Mouse (Mus musculus) megakaryocyte, embryonic 14.5 days (primary cell): ENCODE measurements around the gene Adm. TPM values are rescaled to one million over a fixed set of nuclear protein-coding genes. Genes with fewer than 3 reads are reported as not detected.

Experiments
- H3K27me3 ChIP-seq: replicated peaks from 2 replicates; pipeline ENCODE3; 2012; ENCODE audit warnings: inconsistent platforms
- H3K36me3 ChIP-seq: replicated peaks from 2 replicates; pipeline ENCODE3; 2012; ENCODE audit warnings: low read length, inconsistent platforms, mixed read lengths
- H3K4me1 ChIP-seq: 2 replicates; pipeline ENCODE4 v1.6.1; 2012; ENCODE audit warnings: inconsistent platforms
- H3K4me3 ChIP-seq: replicated peaks from 2 replicates; pipeline ENCODE3; 2012; ENCODE audit warnings: moderate library complexity, mild to moderate bottlenecking, inconsistent platforms
- H3K9me3 ChIP-seq: 2 replicates; pipeline ENCODE4 v1.6.1; 2012; ENCODE audit warnings: inconsistent platforms
- FLI1 ChIP-seq: IDR thresholded peaks from 2 replicates; pipeline ENCODE4 v1.6.1; 2012; ENCODE audit warnings: low read length, inconsistent platforms, mixed read lengths
- GATA1 ChIP-seq: IDR thresholded peaks from 3 replicates; pipeline ENCODE4 v1.6.1; 2012; ENCODE audit warnings: mixed read lengths, low read length, inconsistent platforms, borderline replicate concordance
- polyA plus RNA-seq: library from polyadenylated mRNA; stranded (reverse); fragments of >175 nt; gene quantifications from 2 replicates; pipeline ENCODE4 v1.2.3, GENCODE M21; 2012; ENCODE audit warnings: low replicate concordance; ENCODE audit not compliant: insufficient read depth

Gene Adm
- polyA plus RNA-seq, 1 experiment, result not detected

DNA sequence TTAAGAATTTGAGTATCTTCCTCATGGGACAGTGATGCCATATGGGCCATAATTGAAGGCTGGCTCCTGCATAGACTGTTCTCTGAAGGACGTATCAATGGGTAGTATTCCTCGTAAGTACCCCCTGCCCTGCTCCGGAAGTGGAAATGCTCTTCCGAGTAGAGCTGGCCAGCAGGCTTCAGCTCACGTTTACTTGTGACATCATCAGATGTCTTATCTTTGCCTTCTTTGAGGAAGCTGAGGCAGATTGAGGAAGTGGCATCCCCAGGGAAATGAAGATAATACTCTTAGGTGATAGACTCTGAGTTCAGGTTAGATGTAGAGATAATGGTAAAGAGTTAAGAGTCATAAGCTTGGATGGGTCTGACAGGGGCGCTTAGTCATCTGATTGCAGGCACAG lies 18.4 kb downstream of the Adm start:
- no peaks in the 10 kb centered on the region for H3K36me3 ChIP-seq
- peaks cover 32% of the 10 kb centered on the region for H3K27me3 ChIP-seq
- H3K4me1 ChIP-seq, result peaks cover 3% of the 10 kb centered on the region; the same call in 1 of the 2 replicates
- peaks cover 16% of the 10 kb centered on the region for H3K9me3 ChIP-seq
- TF ChIP-seq GATA1 (no peak), FLI1 (no peak)
- H3K4me3 ChIP-seq, result no peak overlapping the region

DNA sequence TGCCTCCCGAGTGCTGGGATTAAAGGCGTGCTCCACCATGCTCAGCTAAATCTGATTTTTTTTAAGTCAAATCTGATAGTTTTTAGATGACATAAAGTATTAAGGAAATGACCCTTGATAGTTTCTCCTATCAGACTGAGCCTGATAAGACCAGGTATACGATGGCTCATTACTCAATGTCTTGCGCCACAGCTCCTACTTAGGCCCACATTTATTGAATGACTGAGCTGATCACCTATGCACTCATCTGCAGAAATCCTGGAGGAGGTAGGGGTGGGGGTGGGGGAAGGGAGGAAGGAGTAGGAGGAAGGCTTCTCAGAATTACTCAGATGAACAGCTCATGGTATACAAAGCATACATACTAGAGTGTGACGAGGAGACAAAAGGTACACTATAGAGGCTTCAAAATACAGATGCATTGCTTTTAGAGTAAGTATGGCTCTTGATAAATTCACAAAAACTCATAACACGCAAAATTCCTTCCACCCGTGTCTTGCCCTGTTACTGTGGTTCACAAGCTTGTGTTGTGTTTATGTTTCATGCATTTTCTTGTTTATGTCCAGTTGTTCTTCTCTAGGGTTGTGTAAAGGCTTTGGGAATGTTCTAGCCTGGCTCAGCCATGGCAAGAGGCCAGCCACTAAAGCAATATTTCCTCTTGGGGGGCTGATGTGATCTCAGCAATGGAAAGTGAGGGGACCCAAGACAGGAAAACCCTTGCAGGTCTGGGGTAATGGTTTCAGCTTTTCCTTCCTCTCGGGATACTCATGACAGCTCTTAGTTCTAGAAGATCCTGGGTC lies 19.3 kb downstream of the Adm start:
- Histone ChIP-seq H3K27me3 (peaks cover 31% of the 10 kb centered on the region), H3K4me3 (no peak overlapping the region), H3K4me1 (peaks cover 3% of the 10 kb centered on the region; the same call in 1 of the 2 replicates), H3K9me3 (peaks cover 16% of the 10 kb centered on the region), H3K36me3 (no peaks in the 10 kb centered on the region)
- TF ChIP-seq FLI1, result no peak
- TF ChIP-seq GATA1, result no peak

DNA sequence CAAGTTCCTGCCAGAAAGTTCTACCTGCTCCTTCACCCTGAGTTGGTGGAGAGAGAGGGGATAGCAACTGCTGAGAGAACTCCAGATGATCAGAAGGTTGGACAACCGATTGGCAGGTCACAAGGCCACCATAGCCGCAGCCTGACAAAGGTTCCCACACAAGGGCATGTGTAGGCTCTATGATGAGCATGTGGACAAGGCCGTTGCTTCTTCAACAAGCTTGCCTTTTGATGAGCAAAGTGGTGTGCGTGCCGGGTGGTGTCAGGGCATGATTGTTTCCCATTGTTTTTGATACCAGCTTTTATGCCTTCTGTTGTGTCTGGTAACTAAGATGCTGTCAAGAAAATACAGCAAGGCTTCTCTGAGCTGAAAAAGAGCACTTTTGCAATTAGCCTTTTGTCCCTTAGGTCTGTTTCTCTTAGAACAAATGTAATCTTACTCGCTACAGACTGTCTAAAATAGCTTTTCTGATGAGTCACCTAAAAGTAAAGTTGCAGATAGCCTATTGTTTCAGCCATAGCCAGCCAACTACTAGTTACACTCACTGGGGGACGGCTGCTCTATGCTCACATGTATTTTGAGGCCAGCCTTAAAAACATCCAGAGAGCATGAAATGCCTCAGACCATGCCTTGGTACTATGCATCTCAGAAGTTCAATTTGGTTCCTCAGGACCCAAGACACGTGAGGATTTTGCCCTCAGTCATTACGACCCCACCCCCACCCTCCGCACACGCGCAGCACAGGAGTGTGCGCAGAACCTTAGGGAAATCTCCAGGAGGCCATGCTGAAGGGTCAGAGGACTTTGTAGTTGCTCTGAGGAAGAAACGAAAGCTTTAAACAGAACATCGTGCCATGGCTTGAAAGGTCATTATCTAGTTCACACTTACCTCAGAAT lies 20.3 kb downstream of the Adm start:
- Histone ChIP-seq H3K4me1 (peaks cover 3% of the 10 kb centered on the region; the same call in 1 of the 2 replicates), H3K36me3 (no peaks in the 10 kb centered on the region), H3K4me3 (no peak overlapping the region), H3K27me3 (peaks cover 25% of the 10 kb centered on the region), H3K9me3 (peaks cover 16% of the 10 kb centered on the region)
- TF ChIP-seq GATA1 (no peak), FLI1 (no peak)

DNA sequence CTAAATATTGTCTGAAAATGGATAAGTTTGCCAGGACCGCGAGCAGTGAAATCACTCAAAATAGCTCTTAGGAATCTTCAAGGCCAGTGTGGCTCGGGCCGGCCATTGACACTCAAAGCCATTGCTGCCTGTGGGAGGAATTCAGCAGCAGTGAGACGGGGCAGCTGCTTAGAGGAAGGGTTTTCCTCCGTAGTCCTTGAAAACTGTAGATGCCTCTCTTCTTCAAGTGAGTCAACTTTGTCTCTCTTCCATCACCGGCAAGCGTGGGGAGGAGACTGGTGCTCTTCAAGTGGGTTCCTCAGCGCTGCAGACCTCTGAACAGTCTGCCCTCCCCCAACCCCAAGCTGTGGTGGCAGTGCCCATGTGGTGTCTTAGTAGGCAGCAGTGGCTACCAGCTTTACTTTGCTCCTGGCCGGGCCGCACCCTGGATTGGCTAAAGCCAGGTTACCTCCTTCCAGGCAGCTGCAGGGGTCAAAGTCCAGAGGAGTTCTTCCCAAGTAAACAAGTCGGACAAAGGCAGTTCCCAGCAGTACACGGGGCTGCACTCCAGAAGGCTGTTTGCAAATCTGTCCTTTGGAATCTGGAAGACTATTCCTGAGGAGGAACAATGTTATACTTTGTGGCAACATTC lies 21.1 kb downstream of the Adm start:
- Histone ChIP-seq H3K36me3 (no peaks in the 10 kb centered on the region), H3K4me3 (no peak overlapping the region), H3K4me1 (peaks cover 3% of the 10 kb centered on the region; the same call in 1 of the 2 replicates), H3K27me3 (peaks cover 23% of the 10 kb centered on the region), H3K9me3 (peaks cover 18% of the 10 kb centered on the region)
- TF ChIP-seq GATA1 (no peak), FLI1 (no peak)

DNA sequence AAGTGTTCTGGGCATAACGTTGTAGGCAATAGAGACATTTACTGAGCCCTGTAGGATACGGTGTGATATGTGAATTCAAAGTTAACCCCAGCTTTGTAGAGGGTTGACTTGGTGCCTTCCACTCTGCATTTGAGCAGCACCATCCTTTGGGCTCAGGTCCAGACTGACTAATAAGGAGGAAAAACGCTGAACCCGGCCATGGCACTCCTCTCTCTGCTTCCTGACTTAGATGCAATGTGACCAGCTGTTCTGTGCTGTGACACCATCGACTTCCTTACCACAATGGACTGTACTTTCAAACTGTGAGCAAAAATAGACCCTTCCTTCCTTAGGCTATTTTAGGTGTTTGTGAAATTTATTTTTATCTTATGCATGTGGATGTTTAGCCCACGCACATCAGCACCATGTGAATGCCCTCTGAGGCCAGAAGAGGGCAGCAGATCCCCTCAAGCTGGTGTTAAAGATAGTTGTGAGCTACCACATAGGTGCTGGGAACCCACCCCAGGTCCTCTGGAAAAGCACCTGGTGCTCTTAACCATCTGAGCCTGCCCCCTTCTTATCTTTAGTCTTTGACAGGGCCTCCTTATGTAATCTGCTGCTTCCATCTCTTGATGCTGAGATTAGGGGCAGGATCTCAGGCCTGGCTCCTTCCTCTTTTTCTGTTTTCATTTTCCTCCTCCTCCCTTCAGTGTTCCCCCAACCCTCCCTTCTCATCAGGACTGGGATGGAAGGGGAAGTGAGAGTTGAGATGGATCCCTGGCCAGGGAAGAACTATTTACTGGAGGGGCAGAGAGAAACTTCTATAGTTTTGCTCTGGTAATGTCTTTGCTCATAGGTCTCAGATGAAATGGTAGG lies 21.9 kb downstream of the Adm start:
- no peak overlapping the region for H3K4me3 ChIP-seq
- H3K9me3 ChIP-seq, result peaks cover 23% of the 10 kb centered on the region
- TF ChIP-seq GATA1, result no peak
- no peak for TF ChIP-seq FLI1
- peaks cover 20% of the 10 kb centered on the region for H3K27me3 ChIP-seq
- no peaks in the 10 kb centered on the region for H3K36me3 ChIP-seq
- peaks cover 3% of the 10 kb centered on the region; the same call in 1 of the 2 replicates for H3K4me1 ChIP-seq

DNA sequence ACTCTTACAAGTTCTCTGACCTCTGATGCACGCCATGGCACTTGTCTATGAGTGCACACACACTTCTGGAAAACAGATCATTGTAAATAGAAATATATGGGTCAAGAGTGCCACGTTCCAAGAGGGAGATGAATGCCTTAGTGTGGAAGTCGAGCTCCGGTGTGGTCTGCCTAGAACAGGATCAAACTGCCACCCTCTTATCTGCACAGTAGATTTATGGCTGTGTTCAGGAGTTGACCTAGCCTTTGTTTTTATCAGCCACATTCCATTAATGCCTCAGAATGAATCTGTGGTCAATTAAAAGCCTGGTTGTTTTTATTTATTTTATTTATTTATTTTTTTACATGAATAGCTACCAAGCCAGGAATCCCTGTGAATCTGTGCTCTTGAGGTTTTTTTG lies 23.0 kb downstream of the Adm start:
- TF ChIP-seq FLI1, result no peak
- no peak for TF ChIP-seq GATA1
- Histone ChIP-seq H3K4me1 (peaks cover 3% of the 10 kb centered on the region; the same call in 1 of the 2 replicates), H3K9me3 (peaks cover 26% of the 10 kb centered on the region), H3K27me3 (peaks cover 18% of the 10 kb centered on the region), H3K36me3 (no peaks in the 10 kb centered on the region), H3K4me3 (no peak overlapping the region)

DNA sequence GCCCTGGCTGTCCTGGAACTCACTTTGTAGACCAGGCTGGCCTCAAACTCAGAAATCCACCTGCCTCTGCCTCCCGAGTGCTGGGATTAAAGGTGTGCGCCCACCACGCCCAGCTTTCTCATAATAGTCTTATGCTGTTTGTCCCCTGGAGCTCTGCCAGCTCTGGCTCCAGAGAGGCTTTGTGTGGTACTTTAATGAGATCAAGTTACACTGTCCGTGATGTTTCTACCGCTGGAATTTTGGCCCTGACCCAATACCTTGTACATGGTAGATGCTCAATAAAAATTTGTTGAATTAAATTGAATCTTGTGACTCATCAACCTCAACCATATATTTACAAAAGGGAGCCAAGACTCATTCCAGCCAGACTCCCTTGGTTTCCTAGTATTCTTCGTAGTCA lies 23.6 kb downstream of the Adm start:
- no peak overlapping the region for H3K4me3 ChIP-seq
- H3K27me3 ChIP-seq, result peaks cover 16% of the 10 kb centered on the region
- no peak for TF ChIP-seq FLI1
- TF ChIP-seq GATA1, result no peak
- peaks cover 7% of the 10 kb centered on the region; the same call in 1 of the 2 replicates for H3K4me1 ChIP-seq
- no peaks in the 10 kb centered on the region for H3K36me3 ChIP-seq
- peaks cover 26% of the 10 kb centered on the region for H3K9me3 ChIP-seq

DNA sequence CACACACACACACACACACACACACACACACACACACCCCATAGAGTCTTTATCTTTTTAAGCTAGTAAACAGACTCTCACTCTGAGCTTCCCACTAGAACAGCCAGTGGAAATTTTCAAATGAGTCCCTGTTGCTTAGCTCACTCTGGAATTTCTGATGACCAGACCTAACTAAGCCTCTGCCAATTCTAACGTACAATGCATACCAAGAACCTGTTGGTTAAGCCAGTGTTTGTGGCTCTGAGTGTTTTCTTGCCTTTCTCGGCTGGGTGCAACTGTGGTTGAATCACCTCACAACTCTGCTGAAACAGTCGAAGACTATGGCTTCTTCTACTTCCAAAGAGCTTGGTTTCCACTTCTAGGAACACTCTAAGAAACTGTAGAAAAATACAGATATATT lies 27.8 kb downstream of the Adm start:
- Histone ChIP-seq H3K36me3 (no peaks in the 10 kb centered on the region), H3K4me3 (no peak overlapping the region), H3K4me1 (peaks cover 5% of the 10 kb centered on the region; the same call in 1 of the 2 replicates), H3K27me3 (peaks cover 11% of the 10 kb centered on the region), H3K9me3 (peaks cover 9% of the 10 kb centered on the region)
- TF ChIP-seq FLI1 (no peak), GATA1 (no peak)

DNA sequence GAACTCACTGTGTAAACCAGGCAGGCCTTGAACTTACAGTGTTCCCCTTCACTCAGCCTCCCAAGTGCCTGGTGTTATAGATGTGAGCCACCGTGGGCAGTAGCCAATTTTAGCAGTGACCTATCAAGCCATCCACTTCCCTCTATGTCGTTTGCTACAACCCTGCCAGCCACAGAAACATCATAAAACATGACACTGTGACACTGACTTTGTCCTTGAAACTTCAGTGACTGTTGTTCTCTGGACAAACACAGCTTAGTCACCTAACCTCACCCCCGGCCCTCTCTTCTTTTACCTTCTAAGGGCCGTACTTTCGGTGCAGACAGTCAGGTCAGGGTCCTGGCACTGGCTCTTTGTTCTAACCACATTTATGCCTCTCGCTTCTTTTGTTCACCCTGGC lies 28.5 kb downstream of the Adm start:
- H3K36me3 ChIP-seq, result no peaks in the 10 kb centered on the region
- H3K9me3 ChIP-seq, result peaks cover 9% of the 10 kb centered on the region
- peaks cover 14% of the 10 kb centered on the region for H3K27me3 ChIP-seq
- H3K4me3 ChIP-seq, result no peak overlapping the region
- peaks cover 5% of the 10 kb centered on the region; the same call in 1 of the 2 replicates for H3K4me1 ChIP-seq
- TF ChIP-seq FLI1 (no peak), GATA1 (no peak)
